Comparison of ENCODE assay signal across 27 mouse cellular contexts in the genomic region with DNA sequence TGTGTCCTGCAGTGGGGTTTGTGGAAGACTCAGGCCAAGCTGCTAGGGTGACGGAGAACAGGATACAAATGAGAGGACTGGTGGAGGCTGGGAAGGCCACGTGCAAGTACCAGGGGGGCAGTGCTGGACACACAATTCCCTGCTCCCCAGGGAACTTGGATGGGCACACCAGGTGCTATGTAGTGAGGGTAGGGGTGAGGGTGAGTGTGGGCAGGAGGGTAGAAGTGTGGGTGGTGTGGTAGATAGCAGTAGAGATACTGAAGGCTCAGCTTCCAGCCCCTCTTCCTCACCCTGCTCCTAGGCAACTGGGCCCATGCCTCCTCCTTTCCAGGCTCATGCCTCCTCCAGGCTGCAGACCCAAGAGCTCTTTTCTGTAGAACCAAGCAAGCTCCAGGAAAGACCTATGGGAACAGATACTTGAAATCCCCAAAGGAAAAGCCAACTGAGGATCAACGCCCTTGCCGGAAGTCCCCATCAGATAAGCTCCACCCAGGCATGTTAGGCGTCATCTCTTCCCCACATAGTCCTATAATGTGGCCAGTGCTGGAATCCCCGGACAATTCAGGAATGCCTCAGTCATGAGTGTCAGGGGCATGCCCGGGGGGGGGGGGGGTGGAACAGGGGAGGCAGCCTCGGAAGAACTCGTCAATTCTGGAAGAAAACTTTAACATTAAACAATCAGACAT. TPM values are rescaled to one million over a fixed set of nuclear protein-coding genes. Genes with fewer than 3 reads are reported as not detected.
A peak's percentile ranks its signal among the peaks of the same experiment; 100 is the strongest.
DNase-seq lines count a peak whose midpoint lies in the region; ATAC-seq lines count a peak whose summit lies in the region.
"Had no signal": no experiment of that assay in that cellular context is flagged by ENCODE, and none has a peak within 500 bp of the region (broad histone marks: within the 10 kb centered on the region; RNA-seq: fewer than 3 reads in every experiment).

No protein-coding gene starts in this region.

- H3K9ac ChIP-seq in heart, embryonic 16.5 days (ENCODE audit: low read length) = no peak overlapping the region
- H3K9ac ChIP-seq in heart, embryonic 12.5 days = no peak overlapping the region
- H3K9ac ChIP-seq: embryonic facial prominence, embryonic 13.5 days; forebrain, embryonic 13.5 days; limb, embryonic 13.5 days; liver, embryonic 12.5 days; neural tube, embryonic 13.5 days had no signal

- WGBS in heart, embryonic 16.5 days = 52% methylated on average over 9 of the region's 9 CpGs
- 50% methylated on average over 9 of the region's 9 CpGs for WGBS in heart, embryonic 12.5 days

- peaks cover 15% of the 10 kb centered on the region for H3K4me1 ChIP-seq in heart, embryonic 16.5 days (ENCODE audit: control insufficient read depth, insufficient read depth, low read length)
- peaks cover 27% of the 10 kb centered on the region for H3K4me1 ChIP-seq in heart, embryonic 12.5 days (replicated peaks)
- H3K4me1 ChIP-seq: embryonic facial prominence, embryonic 13.5 days; forebrain, embryonic 13.5 days had no signal

- H3K36me3 ChIP-seq in heart, embryonic 16.5 days (ENCODE audit: control insufficient read depth, insufficient read depth) = no peaks in the 10 kb centered on the region
- no peaks in the 10 kb centered on the region for H3K36me3 ChIP-seq in heart, embryonic 12.5 days
- H3K36me3 ChIP-seq: embryonic facial prominence, embryonic 13.5 days; limb, embryonic 13.5 days; liver, embryonic 12.5 days; neural tube, embryonic 13.5 days had no signal

- no peak overlapping the region for H3K4me3 ChIP-seq in heart, embryonic 16.5 days (ENCODE audit: low read length)
- no peak overlapping the region for H3K4me3 ChIP-seq in heart, embryonic 12.5 days
- H3K4me3 ChIP-seq: embryonic facial prominence, embryonic 13.5 days; erythroblast, embryonic 14.5 days; forebrain, embryonic 13.5 days; limb, embryonic 13.5 days; liver, embryonic 12.5 days; neural tube, embryonic 13.5 days had no signal

- H3K9me3 ChIP-seq in heart, embryonic 16.5 days (replicated peaks; ENCODE audit: control insufficient read depth, low read length) = no peaks in the 10 kb centered on the region
- H3K9me3 ChIP-seq in heart, embryonic 12.5 days (replicated peaks) = no peaks in the 10 kb centered on the region
- H3K9me3 ChIP-seq: embryonic facial prominence, embryonic 13.5 days; forebrain, embryonic 13.5 days; limb, embryonic 13.5 days; liver, embryonic 12.5 days; neural tube, embryonic 13.5 days had no signal

- no peak overlapping the region for H3K4me2 ChIP-seq in heart, embryonic 16.5 days (ENCODE audit: low read depth, low read length)
- no peak overlapping the region for H3K4me2 ChIP-seq in heart, embryonic 12.5 days
- H3K4me2 ChIP-seq: embryonic facial prominence, embryonic 13.5 days; forebrain, embryonic 13.5 days; limb, embryonic 13.5 days; liver, embryonic 12.5 days; neural tube, embryonic 13.5 days had no signal

- no peaks in the 10 kb centered on the region for H3K27me3 ChIP-seq in heart, embryonic 16.5 days (ENCODE audit: control insufficient read depth, insufficient read depth, low read length)
- H3K27me3 ChIP-seq in heart, embryonic 12.5 days (replicated peaks) = peaks cover 14% of the 10 kb centered on the region; the same call in 1 of the 2 replicates
- H3K27me3 ChIP-seq: embryonic facial prominence, embryonic 13.5 days; forebrain, embryonic 13.5 days; limb, embryonic 13.5 days; neural tube, embryonic 13.5 days; Patski had no signal

- peak; percentile 39 for DNase-seq in CD4-positive helper T cell, adult 2 months (ENCODE audit: low read depth, low spot score)
- peak; percentile 45 for DNase-seq in induced T-regulatory cell, adult 2 months (ENCODE audit: low read depth)
- peak; percentile 65 for DNase-seq in thymus, postnatal 25 days
- DNase-seq in layer of hippocampus, postnatal 14 days (ENCODE audit: low spot score in 2 of 2) = no peak
- DNase-seq in left cerebral cortex, adult 11 months (ENCODE audit: low spot score) = no peak
- DNase-seq: adrenal gland, adult 2 months; cerebellum, adult 18-20 months; cerebellum, postnatal 25 days; embryo, embryonic 11 days; gastrocnemius, postnatal 36 days; heart, postnatal 14 days; kidney, adult 2 months; kidney, postnatal 10 days; lung, adult 18-20 months; lung, postnatal 4 days; midbrain, embryonic 14.5 days; retina, postnatal 1 day had no signal

- ATAC-seq in heart, embryonic 16.5 days (replicated peaks; ENCODE audit: extremely low read depth, insufficient read depth, low FRiP score) = 0 out of 2 replicates have a peak, but pooled peaks have one; percentile 21
- ATAC-seq in heart, embryonic 12.5 days (ENCODE audit: insufficient number of reproducible peaks, low FRiP score) = no peak
- ATAC-seq in erythroid progenitor cell, adult 5-6 weeks (replicated peaks; ENCODE audit: low FRiP score, poor library complexity, severe bottlenecking) = no peak
- ATAC-seq: forebrain, embryonic 13.5 days; liver, embryonic 12.5 days; Patski had no signal

- peak overlapping the region; percentile 52; the same call in 1 of the 2 replicates for H3K27ac ChIP-seq in heart, embryonic 16.5 days (ENCODE audit: low read length)
- H3K27ac ChIP-seq in heart, embryonic 12.5 days (ENCODE audit: poor library complexity, severe bottlenecking) = no peak overlapping the region
- H3K27ac ChIP-seq: embryonic facial prominence, embryonic 13.5 days; forebrain, embryonic 13.5 days; limb, embryonic 13.5 days; liver, embryonic 12.5 days; neural tube, embryonic 13.5 days had no signal

RNA-seq across cellular contexts. Expression of gene Cdkn2aipnl, which starts 18.2 kb away (rescaled TPM):
- 73.0 and 81.1 TPM in 2 replicates for polyA plus RNA-seq in heart, embryonic 16.5 days (2015; fragmentation: Nextera tagmentation; extraction: Ambion mirVana)
- polyA plus RNA-seq in heart, embryonic 12.5 days (2016; fragmentation: Nextera tagmentation; extraction: Ambion mirVana) = 70.8 and 73.4 TPM in 2 replicates
- total RNA-seq in erythroid progenitor cell, adult 5-6 weeks (2015; ENCODE audit: low replicate concordance) = 39.0 and 45.0 TPM in 2 replicates
- 16.0 and 27.9 TPM in 2 replicates for total RNA-seq in erythroid progenitor cell, adult 5-6 weeks (2017; ENCODE audit: low replicate concordance)
- 10 to 100 TPM; 28.7 to 33.7 TPM for total RNA-seq in layer of hippocampus, postnatal 14 days (2021)

RNA-seq across cellular contexts. Expression of gene Ube2b, which starts 51.3 kb away (rescaled TPM):
- 278 and 286 TPM in 2 replicates for polyA plus RNA-seq in heart, embryonic 16.5 days (2015; fragmentation: Nextera tagmentation; extraction: Ambion mirVana)
- polyA plus RNA-seq in heart, embryonic 12.5 days (2016; fragmentation: Nextera tagmentation; extraction: Ambion mirVana) = 263 and 265 TPM in 2 replicates
- total RNA-seq in erythroid progenitor cell, adult 5-6 weeks (2015; ENCODE audit: low replicate concordance) = 73.2 and 89.3 TPM in 2 replicates
- 50.1 and 89.9 TPM in 2 replicates for total RNA-seq in erythroid progenitor cell, adult 5-6 weeks (2017; ENCODE audit: low replicate concordance)
- 100 to 1,000 TPM; 166 to 171 TPM for total RNA-seq in layer of hippocampus, postnatal 14 days (2021)

RNA-seq across cellular contexts. Expression of gene Cdkl3, which starts 54.7 kb away (rescaled TPM):
- 10.8 and 12.7 TPM in 2 replicates for polyA plus RNA-seq in heart, embryonic 16.5 days (2015; fragmentation: Nextera tagmentation; extraction: Ambion mirVana)
- polyA plus RNA-seq in heart, embryonic 12.5 days (2016; fragmentation: Nextera tagmentation; extraction: Ambion mirVana) = 8.5 and 9.4 TPM in 2 replicates
- total RNA-seq in erythroid progenitor cell, adult 5-6 weeks (2015; ENCODE audit: low replicate concordance) = 0.42 and 1.1 TPM in 2 replicates
- 0.51 TPM in 1 of 2 replicates, not detected in the other for total RNA-seq in erythroid progenitor cell, adult 5-6 weeks (2017; ENCODE audit: low replicate concordance)
- 10 to 100 TPM; 20.4 to 20.8 TPM for total RNA-seq in layer of hippocampus, postnatal 14 days (2021)
- polyA plus RNA-seq: erythroblast, embryonic 14.5 days had no signal

Comparison
In these comparisons a context has a peak if more than half of its experiments do, and no peak if none do; other contexts are left out.
1. DNase-seq: peak in CD4-positive helper T cell, adult 2 months (single experiment), induced T-regulatory cell, adult 2 months (single experiment) and thymus, postnatal 25 days (single experiment); none in layer of hippocampus, postnatal 14 days (0 of 2) and left cerebral cortex, adult 11 months (single experiment).
2. RNA of gene Cdkl3, which starts 54.7 kb away (total RNA-seq): 20.4 to 20.8 TPM in layer of hippocampus, postnatal 14 days; 0.42 to 1.1 TPM in erythroid progenitor cell, adult 5-6 weeks; every median in the first group is over 10 times any median in the second.